Mouse (Mus musculus): ENCODE results near the gene Pnpt1.

The Pnpt1 gene

GRCm38 (mm10) chr11:29130385-29131355, at the start of gene Pnpt1:
TSS of gene Pnpt1 (plus strand) at chr11:29130744.
- DNase-seq, result peak; percentile 96

- no peak for DNase-seq
Observed at GRCm38 (mm10) chr11:29092403-29092802, 38.1 kb upstream of the Pnpt1 start.

- DNase-seq, result peak; percentile 54
Observed at GRCm38 (mm10) chr11:29098926-29099325, 31.6 kb upstream of the Pnpt1 start.

GRCm38 (mm10) chr11:29129862-29130384, 621 bp upstream of the Pnpt1 start:
- no peak for DNase-seq

GRCm38 (mm10) chr11:29140671-29141070, 10.1 kb downstream of the Pnpt1 start:
- DNase-seq, result no peak

- DNase-seq, result no peak
Observed at GRCm38 (mm10) chr11:29148901-29149300, 18.4 kb downstream of the Pnpt1 start.

GRCm38 (mm10) chr11:29163569-29163968, 33.0 kb downstream of the Pnpt1 start:
- DNase-seq, result no peak

GRCm38 (mm10) chr11:29171959-29172391, 41.4 kb downstream of the Pnpt1 start:
- DNase-seq, result peak; percentile 58

- DNase-seq, result peak; percentile 99
Observed at GRCm38 (mm10) chr11:29172563-29173124, 42.1 kb downstream of the Pnpt1 start, which contains the start of gene Ppp4r3b. TSS of gene Ppp4r3b (plus strand) at chr11:29172890.

GRCm38 (mm10) chr11:29173125-29173631, 42.6 kb downstream of the Pnpt1 start:
- DNase-seq, result peak; percentile 80

- DNase-seq, result no peak
Observed at GRCm38 (mm10) chr11:29173706-29174436, 43.3 kb downstream of the Pnpt1 start.

- DNase-seq, result no peak
Observed at GRCm38 (mm10) chr11:29179319-29179718, 48.8 kb downstream of the Pnpt1 start.

GRCm38 (mm10) chr11:29180657-29181056, 50.1 kb downstream of the Pnpt1 start:
- no peak for DNase-seq

GRCm38 (mm10) chr11:29181751-29182150, 51.2 kb downstream of the Pnpt1 start:
- no peak for DNase-seq

GRCm38 (mm10) chr11:29188981-29189380, 58.4 kb downstream of the Pnpt1 start:
- DNase-seq, result no peak

- DNase-seq, result peak; percentile 5
Observed at GRCm38 (mm10) chr11:29203653-29204052, 73.1 kb downstream of the Pnpt1 start.

- DNase-seq, result no peak
Observed at GRCm38 (mm10) chr11:29209774-29210173, 79.2 kb downstream of the Pnpt1 start.

Measured in retina, postnatal 1 day (tissue).